Mouse (Mus musculus) activated CD4-positive, CD25-positive, alpha-beta regulatory T cell (primary cell): ENCODE measurements around the gene Ephb6. TPM values are rescaled to one million over a fixed set of nuclear protein-coding genes. Genes with fewer than 3 reads are reported as not detected.

Experiments used
- polyA plus RNA-seq, 2 experiments: library from polyadenylated mRNA; unstranded; fragments of 100-300 nt; shearing (Covaris generic); gene quantifications; one replicate each; pipeline ENCODE4 v1.2.1; 2017

The Ephb6 gene
- polyA plus RNA-seq: 10 to 100 TPM; 25.5 to 32.7 TPM

GRCm38 (mm10) chr6:41605061-41605793 lies at the start of gene Ephb6:
Gene Ephb6, plus strand, starts transcription at chr6:41605482.

GRCm38 (mm10) chr6:41636178-41636577 lies 30.9 kb downstream of the Ephb6 start, which contains the start of gene Trpv6:
Gene Trpv6, minus strand, starts transcription at chr6:41636405.

Other genes with a start within 250 kb of the Ephb6 start
- not detected for gene Prss3, start 227.8 kb upstream of the Ephb6 start, polyA plus RNA-seq
- gene Gm5771, start 213.1 kb upstream of the Ephb6 start, polyA plus RNA-seq: not detected
- not detected for gene Gm10334, start 159.3 kb upstream of the Ephb6 start, polyA plus RNA-seq
- gene Prss1, start 146.6 kb upstream of the Ephb6 start, polyA plus RNA-seq: not detected
- gene Prss2, start 83.7 kb upstream of the Ephb6 start, polyA plus RNA-seq: 1 to 10 TPM in 1 of 2 experiments, under 1 TPM in 1; 0.50 to 1.6 TPM
- under 1 TPM; 0.21 to 0.35 TPM for gene Trpv6, start 30.9 kb downstream of the Ephb6 start, polyA plus RNA-seq
- under 1 TPM in 1 of 2 experiments, not detected in 1; 0.12 TPM for gene Trpv5, start 75.3 kb downstream of the Ephb6 start, polyA plus RNA-seq
- not detected for gene Llcfc1, start 78.9 kb downstream of the Ephb6 start, polyA plus RNA-seq
- under 1 TPM; 0.25 to 0.52 TPM for gene Kel, start 98.9 kb downstream of the Ephb6 start, polyA plus RNA-seq
- not detected for gene Olfr459, start 169.7 kb downstream of the Ephb6 start, polyA plus RNA-seq
- not detected for gene Pip, start 242.1 kb downstream of the Ephb6 start, polyA plus RNA-seq
- gene Sval2, start 247.5 kb downstream of the Ephb6 start, polyA plus RNA-seq: not detected